Mouse (Mus musculus): ENCODE measurements around the gene Eif4h. TPM values are rescaled to one million over a fixed set of nuclear protein-coding genes. Genes with fewer than 3 reads are reported as not detected.
"Not testable (repeated sequence)": the region's sequence is repeated elsewhere in the genome, so short reads cannot be mapped to it uniquely, and the experiment has no call there.

Gene Eif4h
- polyA plus RNA-seq, 1 experiment from 2014 or later = 437 TPM

GRCm38 (mm10) chr5:134669001-134669708, 29.9 kb upstream of the Eif4h start:
- Histone ChIP-seq H3K9me3 (ENCODE audit: control insufficient read depth, low read length) (no peaks in the 10 kb centered on the region), H3K4me1 (replicated peaks; ENCODE audit: control insufficient read depth, insufficient read depth, low read length) (no peaks in the 10 kb centered on the region), H3K4me3 (ENCODE audit: low read depth, low read length) (no peak overlapping the region), H3K9ac (ENCODE audit: low read length) (no peak overlapping the region), H3K27ac (ENCODE audit: low read depth) (no peak overlapping the region), H3K4me2 (ENCODE audit: low read length) (no peak overlapping the region), H3K27me3 (replicated peaks; ENCODE audit: control insufficient read depth, insufficient read depth, low read length) (no peaks in the 10 kb centered on the region), H3K36me3 (ENCODE audit: control insufficient read depth, insufficient read depth, low read length) (peaks cover 31% of the 10 kb centered on the region)
- no peak for ATAC-seq (replicated peaks; ENCODE audit: low FRiP score, low TSS enrichment, low read depth)
- WGBS = 80% methylated on average over 20 of the region's 20 CpGs
- DNase-seq (ENCODE audit: low spot score) = no peak

- Histone ChIP-seq H3K27ac (ENCODE audit: low read depth) (no peak overlapping the region), H3K4me3 (ENCODE audit: low read depth, low read length) (no peak overlapping the region), H3K27me3 (replicated peaks; ENCODE audit: control insufficient read depth, insufficient read depth, low read length) (no peaks in the 10 kb centered on the region), H3K4me1 (replicated peaks; ENCODE audit: control insufficient read depth, insufficient read depth, low read length) (no peaks in the 10 kb centered on the region), H3K36me3 (ENCODE audit: control insufficient read depth, insufficient read depth, low read length) (peaks cover 38% of the 10 kb centered on the region), H3K4me2 (ENCODE audit: low read length) (no peak overlapping the region), H3K9ac (ENCODE audit: low read length) (no peak overlapping the region), H3K9me3 (ENCODE audit: control insufficient read depth, low read length) (no peaks in the 10 kb centered on the region)
- 0 out of 2 replicates have a peak, but pooled peaks have one; percentile 25 for ATAC-seq (replicated peaks; ENCODE audit: low FRiP score, low TSS enrichment, low read depth)
- 40% methylated on average over 8 of the region's 8 CpGs for WGBS
- no peak for DNase-seq (ENCODE audit: low spot score)
Measured at GRCm38 (mm10) chr5:134668495-134668894, 29.2 kb upstream of the Eif4h start.

- no peak overlapping the region for H3K4me3 ChIP-seq (ENCODE audit: low read depth, low read length)
- H3K9ac ChIP-seq (ENCODE audit: low read length) = no peak overlapping the region
- H3K36me3 ChIP-seq (ENCODE audit: control insufficient read depth, insufficient read depth, low read length) = peaks cover 19% of the 10 kb centered on the region
- no peaks in the 10 kb centered on the region for H3K27me3 ChIP-seq (replicated peaks; ENCODE audit: control insufficient read depth, insufficient read depth, low read length)
- H3K9me3 ChIP-seq (ENCODE audit: control insufficient read depth, low read length) = no peaks in the 10 kb centered on the region
- 82% methylated on average over 4 of the region's 4 CpGs for WGBS
- H3K27ac ChIP-seq (ENCODE audit: low read depth) = no peak overlapping the region
- ATAC-seq (replicated peaks; ENCODE audit: low FRiP score, low TSS enrichment, low read depth) (no peak), DNase-seq (ENCODE audit: low spot score) (no peak)
- H3K4me2 ChIP-seq (ENCODE audit: low read length) = no peak overlapping the region
- H3K4me1 ChIP-seq (replicated peaks; ENCODE audit: control insufficient read depth, insufficient read depth, low read length) = no peaks in the 10 kb centered on the region
Measured at GRCm38 (mm10) chr5:134656708-134657107, 17.4 kb upstream of the Eif4h start.

DNA sequence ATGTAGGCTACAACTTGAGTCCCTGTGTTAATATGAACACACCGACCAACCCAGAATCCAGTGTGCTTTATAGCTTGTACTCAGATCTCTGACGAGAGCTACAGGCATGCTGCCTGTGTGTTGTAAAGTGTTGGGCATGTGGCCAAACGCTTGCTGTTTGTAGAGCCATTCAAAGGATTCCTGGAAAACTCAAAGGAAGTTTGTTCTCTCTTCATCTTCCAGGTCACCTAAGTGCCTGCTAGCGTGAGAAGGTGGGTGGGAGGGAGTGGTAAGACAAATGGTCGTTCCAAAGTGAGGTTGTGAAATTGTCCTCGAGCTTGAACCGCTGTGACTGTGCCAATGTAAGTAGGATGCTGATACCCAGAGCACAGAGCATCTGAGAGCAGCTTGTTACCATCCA, 12.7 kb upstream of the Eif4h start:
- Histone ChIP-seq H3K4me2 (ENCODE audit: low read length) (no peak overlapping the region), H3K4me1 (replicated peaks; ENCODE audit: control insufficient read depth, insufficient read depth, low read length) (no peaks in the 10 kb centered on the region), H3K27me3 (replicated peaks; ENCODE audit: control insufficient read depth, insufficient read depth, low read length) (no peaks in the 10 kb centered on the region), H3K27ac (ENCODE audit: low read depth) (0 out of 2 replicates have a peak overlapping the region, but pooled peaks have one; percentile 5), H3K36me3 (ENCODE audit: control insufficient read depth, insufficient read depth, low read length) (no peaks in the 10 kb centered on the region), H3K9me3 (ENCODE audit: control insufficient read depth, low read length) (no peaks in the 10 kb centered on the region), H3K4me3 (ENCODE audit: low read depth, low read length) (no peak overlapping the region), H3K9ac (ENCODE audit: low read length) (no peak overlapping the region)
- WGBS = 33% methylated on average over 7 of the region's 7 CpGs
- DNase-seq (ENCODE audit: low spot score) (no peak), ATAC-seq (replicated peaks; ENCODE audit: low FRiP score, low TSS enrichment, low read depth) (no peak)

DNA sequence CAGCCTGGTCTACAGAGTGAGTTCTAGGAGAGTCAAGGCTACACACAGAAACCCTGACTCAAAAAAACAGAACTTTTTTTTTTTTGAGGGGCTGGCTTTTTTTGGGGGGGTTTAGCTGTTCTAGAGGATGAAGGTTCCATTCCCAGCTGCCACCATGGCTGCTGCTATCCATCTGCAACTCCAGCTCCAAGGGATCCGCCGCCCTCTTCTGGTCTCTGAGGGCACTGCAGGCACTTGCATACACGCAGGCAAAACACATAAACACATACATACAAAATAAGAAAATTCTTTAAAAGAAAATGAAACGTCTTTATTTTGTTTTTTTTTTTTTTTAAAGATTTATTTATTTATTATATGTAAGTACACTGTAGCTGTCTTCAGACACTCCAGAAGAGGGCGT, 11.6 kb upstream of the Eif4h start:
- Histone ChIP-seq H3K4me2 (ENCODE audit: low read length) (no peak overlapping the region), H3K27ac (ENCODE audit: low read depth) (no peak overlapping the region), H3K4me1 (replicated peaks; ENCODE audit: control insufficient read depth, insufficient read depth, low read length) (no peaks in the 10 kb centered on the region), H3K9ac (ENCODE audit: low read length) (no peak overlapping the region), H3K4me3 (ENCODE audit: low read depth, low read length) (no peak overlapping the region), H3K27me3 (replicated peaks; ENCODE audit: control insufficient read depth, insufficient read depth, low read length) (no peaks in the 10 kb centered on the region), H3K36me3 (ENCODE audit: control insufficient read depth, insufficient read depth, low read length) (no peaks in the 10 kb centered on the region), H3K9me3 (ENCODE audit: control insufficient read depth, low read length) (no peaks in the 10 kb centered on the region)
- peak; percentile 70 for DNase-seq (ENCODE audit: low spot score)
- 46% methylated on average over 4 of the region's 5 CpGs for WGBS
- no peak for ATAC-seq (replicated peaks; ENCODE audit: low FRiP score, low TSS enrichment, low read depth)

DNA sequence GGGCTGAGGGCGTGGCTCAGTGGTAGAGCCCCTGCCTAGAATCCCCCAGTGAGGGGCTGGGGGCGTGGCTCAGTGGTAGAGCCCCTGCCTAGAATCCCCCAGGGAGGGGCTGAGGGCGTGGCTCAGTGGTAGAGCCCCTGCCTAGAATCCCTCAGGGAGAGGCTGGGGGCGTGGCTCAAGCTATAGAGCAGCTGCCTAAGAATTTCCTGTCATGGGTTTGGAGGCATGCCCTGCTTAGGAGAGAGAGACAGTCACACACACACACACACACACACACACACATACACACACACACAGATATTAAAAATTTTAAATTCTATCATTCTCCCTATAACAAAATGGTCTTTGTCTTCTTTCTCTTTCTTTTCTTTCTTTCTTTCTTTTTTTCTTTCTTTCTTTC, 9.7 kb upstream of the Eif4h start:
- not testable (repeated sequence) for H3K4me2 ChIP-seq (ENCODE audit: low read length); H3K9ac ChIP-seq (ENCODE audit: low read length); H3K27ac ChIP-seq (ENCODE audit: low read depth); H3K4me3 ChIP-seq (ENCODE audit: low read depth, low read length); H3K36me3 ChIP-seq (ENCODE audit: control insufficient read depth, insufficient read depth, low read length); H3K27me3 ChIP-seq (replicated peaks; ENCODE audit: control insufficient read depth, insufficient read depth, low read length); H3K4me1 ChIP-seq (replicated peaks; ENCODE audit: control insufficient read depth, insufficient read depth, low read length); ATAC-seq (replicated peaks; ENCODE audit: low FRiP score, low TSS enrichment, low read depth); H3K9me3 ChIP-seq (ENCODE audit: control insufficient read depth, low read length); DNase-seq (ENCODE audit: low spot score)
- WGBS = 94% methylated on average over 3 of the region's 4 CpGs

- ATAC-seq (replicated peaks; ENCODE audit: low FRiP score, low TSS enrichment, low read depth) (no peak), DNase-seq (ENCODE audit: low spot score) (no peak)
- 73% methylated on average over 2 of the region's 2 CpGs for WGBS
- no peaks in the 10 kb centered on the region for H3K27me3 ChIP-seq (replicated peaks; ENCODE audit: control insufficient read depth, insufficient read depth, low read length)
- no peak overlapping the region for H3K27ac ChIP-seq (ENCODE audit: low read depth)
- H3K4me1 ChIP-seq (replicated peaks; ENCODE audit: control insufficient read depth, insufficient read depth, low read length) = no peaks in the 10 kb centered on the region
- H3K9ac ChIP-seq (ENCODE audit: low read length) = no peak overlapping the region
- H3K9me3 ChIP-seq (ENCODE audit: control insufficient read depth, low read length) = no peaks in the 10 kb centered on the region
- H3K4me3 ChIP-seq (ENCODE audit: low read depth, low read length) = no peak overlapping the region
- H3K36me3 ChIP-seq (ENCODE audit: control insufficient read depth, insufficient read depth, low read length) = no peaks in the 10 kb centered on the region
- no peak overlapping the region for H3K4me2 ChIP-seq (ENCODE audit: low read length)
Measured at GRCm38 (mm10) chr5:134647394-134647793, 8.1 kb upstream of the Eif4h start.

DNA sequence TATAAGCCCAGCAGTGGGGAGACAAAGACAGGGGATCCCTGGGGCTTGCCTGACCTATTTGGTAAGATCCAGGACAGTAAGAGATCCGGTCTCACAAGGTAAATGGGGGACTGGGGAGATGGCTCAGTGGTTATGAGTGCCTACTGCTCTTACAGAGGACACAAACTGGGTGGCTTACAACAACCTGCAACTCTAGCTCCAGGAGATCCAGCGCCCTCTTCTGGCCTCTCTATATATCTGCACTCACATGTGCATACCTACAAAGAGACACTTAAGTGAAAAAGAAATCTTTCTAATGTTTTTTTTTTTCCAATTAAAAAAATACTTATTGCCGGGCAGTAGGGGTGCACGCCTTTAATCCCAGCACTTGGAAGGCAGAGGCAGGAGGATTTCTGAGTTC, 7.2 kb upstream of the Eif4h start:
- Histone ChIP-seq H3K4me2 (ENCODE audit: low read length) (no peak overlapping the region), H3K36me3 (ENCODE audit: control insufficient read depth, insufficient read depth, low read length) (no peaks in the 10 kb centered on the region), H3K27ac (ENCODE audit: low read depth) (no peak overlapping the region), H3K9ac (ENCODE audit: low read length) (no peak overlapping the region), H3K27me3 (replicated peaks; ENCODE audit: control insufficient read depth, insufficient read depth, low read length) (no peaks in the 10 kb centered on the region), H3K4me3 (ENCODE audit: low read depth, low read length) (no peak overlapping the region), H3K9me3 (ENCODE audit: control insufficient read depth, low read length) (no peaks in the 10 kb centered on the region), H3K4me1 (replicated peaks; ENCODE audit: control insufficient read depth, insufficient read depth, low read length) (no peaks in the 10 kb centered on the region)
- WGBS = 67% methylated on average over 4 of the region's 4 CpGs
- no peak for ATAC-seq (replicated peaks; ENCODE audit: low FRiP score, low TSS enrichment, low read depth)
- no peak for DNase-seq (ENCODE audit: low spot score)

DNA sequence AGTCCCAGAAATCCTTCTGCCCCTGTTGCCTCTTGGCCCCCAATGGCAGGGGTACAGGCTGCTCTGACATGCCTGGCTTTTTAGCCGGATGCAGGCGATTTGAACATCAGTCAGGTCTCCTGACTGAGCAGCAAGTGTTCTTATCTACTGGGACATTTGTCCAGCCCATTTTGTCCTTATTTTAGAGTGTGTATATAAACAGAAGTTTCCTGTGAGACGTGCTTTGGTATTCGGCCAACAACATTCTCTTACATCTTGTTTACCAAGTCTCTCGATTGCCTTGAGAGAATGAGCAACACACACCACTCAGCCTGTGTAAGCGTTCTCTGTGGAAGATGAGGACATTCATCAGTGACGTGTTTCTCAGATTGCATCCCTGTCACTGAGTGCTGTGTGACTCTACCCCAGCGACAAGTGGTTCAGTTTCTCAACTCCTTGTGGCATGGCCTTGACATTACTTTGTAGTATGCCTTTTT, 5.4 kb upstream of the Eif4h start:
- no peaks in the 10 kb centered on the region for H3K9me3 ChIP-seq (ENCODE audit: control insufficient read depth, low read length)
- H3K4me1 ChIP-seq (replicated peaks; ENCODE audit: control insufficient read depth, insufficient read depth, low read length) = peaks cover 2% of the 10 kb centered on the region
- whole genome bisulfite sequencing = 36% methylated on average over 8 of the region's 8 CpGs
- no peak overlapping the region for H3K27ac ChIP-seq (ENCODE audit: low read depth)
- DNase-seq (ENCODE audit: low spot score) (no peak), ATAC-seq (replicated peaks; ENCODE audit: low FRiP score, low TSS enrichment, low read depth) (no peak)
- no peak overlapping the region for H3K4me2 ChIP-seq (ENCODE audit: low read length)
- no peaks in the 10 kb centered on the region for H3K27me3 ChIP-seq (replicated peaks; ENCODE audit: control insufficient read depth, insufficient read depth, low read length)
- no peaks in the 10 kb centered on the region for H3K36me3 ChIP-seq (ENCODE audit: control insufficient read depth, insufficient read depth, low read length)
- no peak overlapping the region for H3K4me3 ChIP-seq (ENCODE audit: low read depth, low read length)
- no peak overlapping the region for H3K9ac ChIP-seq (ENCODE audit: low read length)
